Mouse (Mus musculus): Measurements from ENCODE around the gene Sphk2. TPM values are rescaled to one million over a fixed set of nuclear protein-coding genes. Genes with fewer than 3 reads are reported as not detected.

The Sphk2 gene
- total RNA-seq, 2 experiments from 2014 or later: 17.4 to 20.1 TPM

- intact Hi-C loops (cut with DNase I): no loop called here
- peak; percentile 87 to 90 for DNase-seq
These were observed 17.3 kb downstream of the Sphk2 start for GRCm38 (mm10) chr7:45700301-45701015.

GRCm38 (mm10) chr7:45699523-45700141 is 18.2 kb downstream of the Sphk2 start, which contains the start of gene Car11:
Car11 (plus strand) TSS chr7:45699843.
- intact Hi-C loops (cut with DNase I): no loop called here
- peak in 1 of 2 experiments; percentile 34 for DNase-seq

- DNase-seq: peak in 1 of 2 experiments; percentile 5
- intact Hi-C loops (cut with DNase I): no loop called here
These were observed 19.9 kb downstream of the Sphk2 start for GRCm38 (mm10) chr7:45697894-45698293.

- no peak for DNase-seq
- intact Hi-C loops (cut with DNase I): no loop called here
These were observed 22.7 kb downstream of the Sphk2 start for GRCm38 (mm10) chr7:45695098-45695497.

GRCm38 (mm10) chr7:45693921-45694591 is 23.7 kb downstream of the Sphk2 start, which contains the start of gene Sec1:
Sec1 (minus strand) TSS chr7:45694402.
- DNase-seq: no peak
- intact Hi-C loops (cut with DNase I): no loop called here

GRCm38 (mm10) chr7:45692364-45692763 is 25.4 kb downstream of the Sphk2 start:
- intact Hi-C loops (cut with DNase I): no loop called here
- DNase-seq: no peak

- intact Hi-C loops (cut with DNase I): no loop called here
- DNase-seq: no peak
These were observed 28.0 kb downstream of the Sphk2 start for GRCm38 (mm10) chr7:45689800-45690199.

- no peak for DNase-seq
- intact Hi-C loops (cut with DNase I): no loop called here
These were observed 28.7 kb downstream of the Sphk2 start for GRCm38 (mm10) chr7:45689099-45689498.

- intact Hi-C loops (cut with DNase I): no loop called here
- no peak for DNase-seq
These were observed 31.0 kb downstream of the Sphk2 start for GRCm38 (mm10) chr7:45686841-45687240.

- intact Hi-C loops (cut with DNase I): no loop called here
These were observed 32.0 kb downstream of the Sphk2 start for GRCm38 (mm10) chr7:45685811-45686210.

GRCm38 (mm10) chr7:45683396-45684050 is 34.3 kb downstream of the Sphk2 start, which contains the start of gene Ntn5:
Ntn5 (plus strand) TSS chr7:45684022.
- no peak for DNase-seq
- intact Hi-C loops (cut with DNase I): loop anchor here (2.0 kb wide), 1 partner anchor 43 kb away; no protein-coding TSS in a partner anchor

More at GRCm38 (mm10) chr7:45685811-45686210, 32.0 kb downstream of the Sphk2 start:
- DNase-seq: no peak

GRCm38 (mm10) chr7:45682144-45683126 is 35.4 kb downstream of the Sphk2 start:
- intact Hi-C loops (cut with DNase I): loop anchor here (1.0 to 2.0 kb wide), 2 partner anchors 42 to 89 kb away; no protein-coding TSS in a partner anchor
- peak; percentile 91 to 95 for DNase-seq

GRCm38 (mm10) chr7:45681046-45681736 is 36.6 kb downstream of the Sphk2 start:
- intact Hi-C loops (cut with DNase I): loop anchor here (2.0 kb wide), 1 partner anchor 52 kb away; no protein-coding TSS in a partner anchor
- DNase-seq: peak; percentile 80 to 86

GRCm38 (mm10) chr7:45679966-45680621 is 37.7 kb downstream of the Sphk2 start:
- intact Hi-C loops (cut with DNase I): loop anchor here (2.0 kb wide), 1 partner anchor 51 kb away; no protein-coding TSS in a partner anchor
- peak; percentile 72 to 81 for DNase-seq

- intact Hi-C loops (cut with DNase I): no loop called here
- DNase-seq: no peak
These were observed 39.3 kb downstream of the Sphk2 start for GRCm38 (mm10) chr7:45678513-45678912.

GRCm38 (mm10) chr7:45677627-45678295 is 40.0 kb downstream of the Sphk2 start:
- intact Hi-C loops (cut with DNase I): no loop called here
- no peak for DNase-seq

- intact Hi-C loops (cut with DNase I): no loop called here
- DNase-seq: no peak
These were observed 48.9 kb downstream of the Sphk2 start for GRCm38 (mm10) chr7:45668921-45669320.

GRCm38 (mm10) chr7:45667761-45668160 is 50.0 kb downstream of the Sphk2 start:
- DNase-seq: no peak
- intact Hi-C loops (cut with DNase I): no loop called here
